Mouse (Mus musculus) spleen, adult 2 months (tissue): ENCODE data around the gene B4galnt3. TPM values are rescaled to one million over a fixed set of nuclear protein-coding genes. Genes with fewer than 3 reads are reported as not detected.
A peak's percentile ranks its signal among the peaks of the same experiment; 100 is the strongest.

Source experiments
- DNase-seq, 2 experiments: peaks; one replicate each; pipeline versions ENCODE4 v3.0.0 to v3.0.0-alpha.2; 2012 to 2021; ENCODE audit warnings: low spot score in 2 of 2, low read depth in 1 of 2
- H3K27ac ChIP-seq: fragments of 200-500 bp; 2 replicates; pipeline ENCODE4 v1.5.1; 2012; ENCODE audit warnings: low read length, inconsistent platforms; ENCODE audit not compliant: insufficient read depth
- H3K27me3 ChIP-seq: fragments of 200-500 bp; 2 replicates; pipeline ENCODE4 v1.6.1; 2012; ENCODE audit warnings: mild to moderate bottlenecking, moderate library complexity, low read length, inconsistent platforms; ENCODE audit not compliant: control insufficient read depth, insufficient read depth
- H3K36me3 ChIP-seq: fragments of 200-500 bp; 2 replicates; pipeline ENCODE4 v1.6.1; 2012; ENCODE audit warnings: mild to moderate bottlenecking, low read length, inconsistent platforms; ENCODE audit not compliant: control insufficient read depth, insufficient read depth
- H3K4me1 ChIP-seq: fragments of 200-500 bp; 2 replicates; pipeline ENCODE4 v1.6.1; 2011; ENCODE audit warnings: inconsistent platforms; ENCODE audit not compliant: control insufficient read depth, insufficient read depth, insufficient read length
- H3K4me3 ChIP-seq: fragments of 200-500 bp; 2 replicates; pipeline ENCODE4 v1.5.1; 2011; ENCODE audit warnings: mild to moderate bottlenecking, inconsistent platforms; ENCODE audit not compliant: insufficient read depth, insufficient read length; ENCODE audit errors: extremely low read depth
- CTCF ChIP-seq: fragments of 200-500 bp; IDR thresholded peaks from 2 replicates; pipeline ENCODE4 v1.5.1; 2011; ENCODE audit warnings: mild to moderate bottlenecking, inconsistent platforms; ENCODE audit not compliant: insufficient read depth, insufficient read length, insufficient replicate concordance; ENCODE audit errors: extremely low read depth
- POLR2A ChIP-seq: fragments of 200-500 bp; IDR thresholded peaks from 2 replicates; pipeline ENCODE4 v1.6.1; 2011; ENCODE audit warnings: low read depth, low read length, inconsistent platforms
- WGBS: fragments of 180-500 bp; shearing (Covaris S2); methylation state at CpG from one replicate; pipeline ENCODE4 v1.1.7; 2018; 5-methylcytosine and 5-hydroxymethylcytosine counted together
- polyA plus RNA-seq: library from polyadenylated mRNA; depleted of rRNA; stranded (reverse); fragments of >200 nt; gene quantifications from 2 replicates; pipeline ENCODE4 v1.2.3, GENCODE M21; 2012

The B4galnt3 gene
- polyA plus RNA-seq, 1 experiment = 0.09 TPM

- Histone ChIP-seq H3K4me1 (peaks cover 17% of the 10 kb centered on the region; the same call in 1 of the 2 replicates), H3K27me3 (no peaks in the 10 kb centered on the region), H3K4me3 (no peak overlapping the region), H3K27ac (no peak overlapping the region), H3K36me3 (no peaks in the 10 kb centered on the region)
- WGBS = 83% methylated on average over 5 of the region's 5 CpGs
- TF ChIP-seq CTCF (no peak), POLR2A (no peak)
- DNase-seq = no peak
Observed at GRCm38 (mm10) chr6:120189287-120189686, 105.1 kb downstream of the B4galnt3 start.

- peak overlapping the region; percentile 83 for H3K27ac ChIP-seq
- WGBS = 31% methylated on average over 24 of the region's 24 CpGs
- H3K4me3 ChIP-seq = peak overlapping the region; percentile 63; the same call in 1 of the 2 replicates
- H3K36me3 ChIP-seq = no peaks in the 10 kb centered on the region
- DNase-seq = peak; percentile 56
- peaks cover 17% of the 10 kb centered on the region; the same call in 1 of the 2 replicates for H3K4me1 ChIP-seq
- TF ChIP-seq POLR2A = 0 out of 2 replicates have a peak, but pooled peaks have one; percentile 7
- no peak for TF ChIP-seq CTCF
- no peaks in the 10 kb centered on the region for H3K27me3 ChIP-seq
Observed at GRCm38 (mm10) chr6:120188376-120189235, 105.8 kb downstream of the B4galnt3 start.

- no peaks in the 10 kb centered on the region for H3K27me3 ChIP-seq
- peaks cover 14% of the 10 kb centered on the region; the same call in 1 of the 2 replicates for H3K4me1 ChIP-seq
- peak overlapping the region; percentile 63 for H3K4me3 ChIP-seq
- peak overlapping the region; percentile 83 for H3K27ac ChIP-seq
- TF ChIP-seq POLR2A (peak; percentile 37; the same call in 1 of the 2 replicates), CTCF (no peak)
- WGBS = 6% methylated on average over 18 of the region's 18 CpGs
- no peaks in the 10 kb centered on the region for H3K36me3 ChIP-seq
- peak; percentile 73 to 86 for DNase-seq
Observed at GRCm38 (mm10) chr6:120187587-120188176, 106.7 kb downstream of the B4galnt3 start.

DNA sequence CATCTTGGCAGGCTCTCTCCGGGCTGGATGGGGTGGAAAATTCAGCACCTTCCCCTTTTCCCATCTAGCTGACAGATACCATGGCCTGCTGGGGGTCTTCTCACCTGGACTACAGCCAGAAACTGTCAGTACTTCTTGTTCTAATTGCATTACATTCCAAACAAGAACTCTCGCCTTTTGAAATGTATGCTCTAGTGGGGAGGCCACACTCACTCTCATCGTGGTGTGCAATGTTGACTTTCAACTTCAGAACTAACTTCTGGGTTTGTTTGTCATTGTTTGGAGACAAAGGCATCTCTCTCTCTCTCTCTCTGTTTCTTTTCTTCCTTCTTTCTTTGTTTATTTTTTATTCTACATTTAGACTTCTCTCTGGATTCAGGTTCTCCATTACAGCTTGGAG is 107.8 kb downstream of the B4galnt3 start:
- Histone ChIP-seq H3K27me3 (no peaks in the 10 kb centered on the region), H3K27ac (no peak overlapping the region), H3K4me3 (no peak overlapping the region), H3K36me3 (no peaks in the 10 kb centered on the region), H3K4me1 (peaks cover 14% of the 10 kb centered on the region; the same call in 1 of the 2 replicates)
- WGBS = 63% methylated on average over 3 of the region's 3 CpGs
- TF ChIP-seq CTCF = no peak
- TF ChIP-seq POLR2A = no peak
- no peak for DNase-seq

- H3K4me3 ChIP-seq = no peak overlapping the region
- no peaks in the 10 kb centered on the region for H3K27me3 ChIP-seq
- H3K4me1 ChIP-seq = peaks cover 14% of the 10 kb centered on the region; the same call in 1 of the 2 replicates
- no peaks in the 10 kb centered on the region for H3K36me3 ChIP-seq
- no peak for TF ChIP-seq POLR2A
- no peak for TF ChIP-seq CTCF
- WGBS = 67% methylated on average over 7 of the region's 7 CpGs
- H3K27ac ChIP-seq = no peak overlapping the region
- no peak for DNase-seq
Observed at GRCm38 (mm10) chr6:120185756-120186155, 108.6 kb downstream of the B4galnt3 start.

DNA sequence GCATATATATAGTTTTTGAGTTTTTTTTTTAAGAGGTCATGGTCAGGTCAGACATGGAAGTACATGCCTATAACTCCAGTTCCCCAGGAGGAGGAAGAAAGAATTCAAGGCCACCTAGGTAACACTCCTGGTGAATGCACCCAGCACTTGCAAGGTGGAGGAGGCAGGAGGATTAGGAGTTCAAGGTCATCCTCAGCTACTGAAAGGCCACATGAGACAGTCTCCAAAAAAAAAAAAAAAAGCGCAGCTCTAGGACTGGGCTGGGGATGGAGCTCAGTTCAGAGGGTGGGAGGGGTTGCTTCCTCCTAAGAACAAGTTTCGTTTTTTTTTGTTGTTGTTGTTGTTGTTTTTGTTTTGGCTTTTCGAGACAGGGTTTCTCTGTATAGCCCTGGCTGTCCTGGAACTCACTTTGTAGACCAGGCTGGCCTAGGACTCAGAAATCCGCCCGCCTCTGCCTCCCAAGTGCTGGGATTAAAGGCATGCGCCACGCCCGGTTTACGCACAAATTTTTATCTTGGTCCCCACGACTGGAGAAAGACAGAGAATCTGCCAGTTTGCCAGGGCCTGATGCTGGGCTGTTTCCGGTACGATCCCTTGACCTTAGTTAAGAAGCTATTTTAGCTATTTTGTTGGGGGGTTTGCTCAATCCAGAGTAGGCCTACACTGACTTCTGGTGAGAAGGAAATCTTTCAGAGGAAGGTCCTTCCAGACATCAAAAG is 109.2 kb downstream of the B4galnt3 start:
- peaks cover 17% of the 10 kb centered on the region; the same call in 1 of the 2 replicates for H3K4me1 ChIP-seq
- TF ChIP-seq CTCF = no peak
- TF ChIP-seq POLR2A = no peak
- no peaks in the 10 kb centered on the region for H3K36me3 ChIP-seq
- H3K27me3 ChIP-seq = no peaks in the 10 kb centered on the region
- no peak for DNase-seq
- 85% methylated on average over 12 of the region's 12 CpGs for WGBS
- H3K27ac ChIP-seq = no peak overlapping the region
- no peak overlapping the region for H3K4me3 ChIP-seq
